Mouse (Mus musculus) hindlimb bud, embryonic 11.5 days (tissue): ENCODE measurements at regions not wholly inside any gene's neighbourhood (a gene's known extent, or its start where the extent isn't known, plus 50 kb on each side); places are given as distances from the start of the nearest gene placed in this dataset.

Source experiments
- DNase-seq: peaks from one replicate; pipeline ENCODE4 v3.0.0-alpha.2; 2012; ENCODE audit warnings: low read depth, low spot score; ENCODE audit errors: extremely low spot score

GRCm38 (mm10) chr12:32724451-32725188, 94.7 kb upstream of the Nampt start:
- no peak for DNase-seq

GRCm38 (mm10) chr12:32727539-32727938, 91.8 kb upstream of the Nampt start:
- no peak for DNase-seq

GRCm38 (mm10) chr12:32728425-32728824, 90.9 kb upstream of the Nampt start:
- DNase-seq = no peak

- no peak for DNase-seq
These were observed 84.1 kb upstream of the Nampt start for GRCm38 (mm10) chr12:32735224-32735623.

- no peak for DNase-seq
These were observed 77.9 kb upstream of the Nampt start for GRCm38 (mm10) chr12:32741465-32741864.

- no peak for DNase-seq
These were observed 61.8 kb upstream of the Nampt start for GRCm38 (mm10) chr12:32757441-32758119.

GRCm38 (mm10) chr12:32758150-32758549, 61.2 kb upstream of the Nampt start:
- DNase-seq = no peak

- no peak for DNase-seq
These were observed 58.7 kb upstream of the Nampt start for GRCm38 (mm10) chr12:32760627-32761026.

- DNase-seq = no peak
These were observed 58.3 kb upstream of the Nampt start for GRCm38 (mm10) chr12:32761055-32761454.

- no peak for DNase-seq
These were observed 55.1 kb upstream of the Nampt start for GRCm38 (mm10) chr12:32764271-32764670.

GRCm38 (mm10) chr12:32764747-32765146, 54.6 kb upstream of the Nampt start:
- DNase-seq = no peak

- no peak for DNase-seq
These were observed 53.5 kb upstream of the Nampt start for GRCm38 (mm10) chr12:32765861-32766260.

GRCm38 (mm10) chr12:32766575-32766974, 52.8 kb upstream of the Nampt start:
- no peak for DNase-seq

- no peak for DNase-seq
These were observed 51.9 kb upstream of the Nampt start for GRCm38 (mm10) chr12:32767206-32768081.

GRCm38 (mm10) chr12:32768082-32768743, 51.1 kb upstream of the Nampt start:
- no peak for DNase-seq

- no peak for DNase-seq
These were observed 50.4 kb upstream of the Nampt start for GRCm38 (mm10) chr12:32768744-32769535.
